8 mouse cellular contexts compared by ENCODE assay signal in the genomic region with DNA sequence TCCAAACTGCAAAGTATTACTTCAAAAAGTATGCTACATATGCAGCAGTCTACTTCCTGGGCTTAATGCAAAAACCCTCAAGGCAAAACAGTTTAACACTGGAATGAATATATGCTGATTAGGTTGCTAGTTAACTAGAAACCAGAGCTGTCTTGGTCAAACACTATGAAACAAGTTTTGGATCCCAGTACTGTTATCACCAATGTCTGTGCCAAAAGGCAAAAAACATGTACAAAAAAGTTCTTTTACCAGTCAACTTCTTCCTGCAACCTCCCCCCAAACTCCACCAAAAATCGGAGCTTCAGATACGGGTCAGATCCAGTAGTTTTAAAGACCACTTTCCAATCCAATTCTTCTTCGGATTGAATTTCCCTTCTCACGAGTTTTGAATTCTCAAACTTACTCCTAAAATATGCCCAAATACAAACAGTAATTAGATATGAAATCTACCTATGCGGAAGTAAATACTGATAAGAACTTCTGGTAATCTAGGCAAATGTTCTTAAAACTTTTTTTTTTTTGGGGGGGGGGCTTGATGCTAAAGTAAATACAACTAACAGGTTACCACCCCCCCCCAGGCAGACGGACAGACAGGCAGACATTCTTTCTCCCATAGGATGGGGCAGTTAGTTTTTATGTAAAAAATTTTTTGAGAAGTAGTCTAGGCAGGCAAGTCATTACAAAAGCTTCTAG. TPM values are rescaled to one million over a fixed set of nuclear protein-coding genes. Genes with fewer than 3 reads are reported as not detected.
A peak's percentile ranks its signal among the peaks of the same experiment; 100 is the strongest.
DNase-seq lines count a peak whose midpoint lies in the region; ATAC-seq and TF ChIP-seq lines count a peak whose summit lies in the region.

No protein-coding gene starts in this region.

- no peaks in the 10 kb centered on the region for H3K9me3 ChIP-seq in kidney, embryonic 15.5 days (replicated peaks)
- no peaks in the 10 kb centered on the region for H3K9me3 ChIP-seq in hindbrain, embryonic 14.5 days (ENCODE audit: control insufficient read depth, low read length)
- no peaks in the 10 kb centered on the region for H3K9me3 ChIP-seq in midbrain, embryonic 14.5 days (ENCODE audit: control insufficient read depth, low read length)

- H3K4me3 ChIP-seq in kidney, embryonic 15.5 days (replicated peaks) = peak overlapping the region; percentile 69
- peak overlapping the region; percentile 98 for H3K4me3 ChIP-seq in bone marrow macrophage, adult 2 months (ENCODE audit: insufficient read depth, low read length)
- H3K4me3 ChIP-seq in hindbrain, embryonic 14.5 days (replicated peaks; ENCODE audit: low read length) = peak overlapping the region; percentile 95
- H3K4me3 ChIP-seq in midbrain, embryonic 14.5 days (replicated peaks; ENCODE audit: low read depth, low read length) = peak overlapping the region; percentile 96

- no peak for TF ChIP-seq CTCF in bone marrow macrophage, adult 2 months (IDR thresholded peaks at IDR 0.05; ENCODE audit: low read depth, low read length)

- H3K27me3 ChIP-seq in kidney, embryonic 15.5 days = no peaks in the 10 kb centered on the region
- H3K27me3 ChIP-seq in hindbrain, embryonic 14.5 days (ENCODE audit: control insufficient read depth, insufficient read depth, low read length) = no peaks in the 10 kb centered on the region
- H3K27me3 ChIP-seq in midbrain, embryonic 14.5 days (ENCODE audit: control insufficient read depth, insufficient read depth, low read length) = no peaks in the 10 kb centered on the region

- peaks cover 23% of the 10 kb centered on the region for H3K36me3 ChIP-seq in kidney, embryonic 15.5 days
- H3K36me3 ChIP-seq in hindbrain, embryonic 14.5 days (replicated peaks; ENCODE audit: control insufficient read depth, insufficient read depth) = peaks cover 11% of the 10 kb centered on the region
- peaks cover 10% of the 10 kb centered on the region; the same call in 1 of the 2 replicates for H3K36me3 ChIP-seq in midbrain, embryonic 14.5 days (ENCODE audit: control insufficient read depth, insufficient read depth, low read length)

- H3K4me2 ChIP-seq in kidney, embryonic 15.5 days = peak overlapping the region; percentile 74
- H3K4me2 ChIP-seq in hindbrain, embryonic 14.5 days (replicated peaks) = peak overlapping the region; percentile 78
- peak overlapping the region; percentile 66 for H3K4me2 ChIP-seq in midbrain, embryonic 14.5 days (ENCODE audit: low read length)

- peaks cover 16% of the 10 kb centered on the region for H3K4me1 ChIP-seq in kidney, embryonic 15.5 days
- peaks cover 15% of the 10 kb centered on the region for H3K4me1 ChIP-seq in bone marrow macrophage, adult 2 months (ENCODE audit: control insufficient read depth, insufficient read depth, low read length)
- H3K4me1 ChIP-seq in hindbrain, embryonic 14.5 days (replicated peaks; ENCODE audit: control insufficient read depth, insufficient read depth, low read length) = peaks cover 18% of the 10 kb centered on the region
- H3K4me1 ChIP-seq in midbrain, embryonic 14.5 days (ENCODE audit: control insufficient read depth, insufficient read depth, low read length) = peaks cover 20% of the 10 kb centered on the region

- H3K27ac ChIP-seq in kidney, embryonic 15.5 days = peak overlapping the region; percentile 100
- peak overlapping the region; percentile 89 for H3K27ac ChIP-seq in bone marrow macrophage, adult 2 months (ENCODE audit: insufficient read depth, low read depth, low read length)
- H3K27ac ChIP-seq in hindbrain, embryonic 14.5 days = peak overlapping the region; percentile 98
- peak overlapping the region; percentile 98 for H3K27ac ChIP-seq in midbrain, embryonic 14.5 days (replicated peaks; ENCODE audit: low read depth, low read length)

- TF ChIP-seq POLR2A in bone marrow macrophage, adult 2 months (IDR thresholded peaks at IDR 0.05; ENCODE audit: borderline replicate concordance, low read depth, low read length) = no peak

- peak overlapping the region; percentile 90 for H3K9ac ChIP-seq in kidney, embryonic 15.5 days
- H3K9ac ChIP-seq in hindbrain, embryonic 14.5 days = peak overlapping the region; percentile 99
- H3K9ac ChIP-seq in midbrain, embryonic 14.5 days (replicated peaks; ENCODE audit: low read length) = peak overlapping the region; percentile 98

- DNase-seq in kidney, postnatal 10 days = no peak
- no peak for DNase-seq in hindbrain, embryonic 14.5 days (ENCODE audit: low spot score)
- no peak for DNase-seq in midbrain, embryonic 14.5 days
- DNase-seq in cerebellum, adult 8-10 months = no peak
- DNase-seq in cerebellum, adult 9-10 months = no peak
- no peak for DNase-seq in B cell, adult 2 months

- 12% methylated on average over 6 of the region's 6 CpGs for WGBS in kidney, embryonic 15.5 days
- 33% methylated on average over 6 of the region's 6 CpGs for WGBS in hindbrain, embryonic 14.5 days
- 33% methylated on average over 6 of the region's 6 CpGs for WGBS in midbrain, embryonic 14.5 days

- no peak for ATAC-seq in kidney, embryonic 15.5 days (replicated peaks; ENCODE audit: low FRiP score)
- no peak for ATAC-seq in hindbrain, embryonic 14.5 days (ENCODE audit: low FRiP score)
- ATAC-seq in midbrain, embryonic 14.5 days (ENCODE audit: low FRiP score, low TSS enrichment) = no peak

RNA-seq across cellular contexts. Expression of a gene that starts 1.2 kb away (rescaled TPM):
- polyA plus RNA-seq in kidney, embryonic 15.5 days (2015; fragmentation: Nextera tagmentation; extraction: Ambion mirVana) = 36.4 and 40.8 TPM in 2 replicates
- 30.7 and 34.3 TPM in 2 replicates for polyA plus RNA-seq in bone marrow macrophage, adult 2 months (2012; ENCODE audit: insufficient read depth, insufficient read length, missing spikeins)
- 42.9 and 44.3 TPM in 2 replicates for polyA plus RNA-seq in hindbrain, embryonic 14.5 days (2014; fragmentation: Nextera tagmentation; extraction: Ambion mirVana)
- polyA plus RNA-seq in midbrain, embryonic 14.5 days (2014; fragmentation: Nextera tagmentation; extraction: Ambion mirVana) = 41.9 and 47.5 TPM in 2 replicates
